Mouse (Mus musculus) forebrain, embryonic 16.5 days (tissue): ENCODE data around the gene Fes. TPM values are rescaled to one million over a fixed set of nuclear protein-coding genes. Genes with fewer than 3 reads are reported as not detected.

Experiments used
- ATAC-seq: fragments of 200-750 bp; cut with Nextera tagmentation; 2 replicates; pipeline ENCODE4 v1.8.0; 2017; ENCODE audit warnings: mild to moderate bottlenecking, moderate library complexity
- H3K27ac ChIP-seq: fragments of 300-500 bp; sonication (generic); 2 replicates; pipeline ENCODE4 v1.5.1; 2014; ENCODE audit warnings: low read length, control low read depth
- H3K27me3 ChIP-seq: fragments of 300-500 bp; sonication (generic); replicated peaks from 2 replicates; pipeline ENCODE4 v1.6.1; 2014; ENCODE audit warnings: low read length; ENCODE audit not compliant: control insufficient read depth, insufficient read depth
- H3K36me3 ChIP-seq: fragments of 300-500 bp; sonication (generic); 2 replicates; pipeline ENCODE4 v1.6.1; 2014; ENCODE audit not compliant: control insufficient read depth, insufficient read depth
- H3K4me1 ChIP-seq: fragments of 300-500 bp; sonication (generic); replicated peaks from 2 replicates; pipeline ENCODE4 v1.6.1; 2014; ENCODE audit warnings: low read length; ENCODE audit not compliant: control insufficient read depth, insufficient read depth
- H3K4me2 ChIP-seq: fragments of 300-500 bp; sonication (generic); 2 replicates; pipeline ENCODE4 v1.6.1; 2014; ENCODE audit warnings: mild to moderate bottlenecking, low read length, control low read depth
- H3K4me3 ChIP-seq: fragments of 300-500 bp; sonication (generic); replicated peaks from 2 replicates; pipeline ENCODE4 v1.5.1; 2014; ENCODE audit warnings: mild to moderate bottlenecking, low read length, control low read depth
- H3K9ac ChIP-seq: fragments of 300-500 bp; sonication (generic); replicated peaks from 2 replicates; pipeline ENCODE4 v1.6.1; 2014; ENCODE audit warnings: low read depth, low read length, control low read depth
- H3K9me3 ChIP-seq: fragments of 300-500 bp; sonication (generic); 2 replicates; pipeline ENCODE4 v1.6.1; 2016; ENCODE audit warnings: low read length; ENCODE audit not compliant: control insufficient read depth
- WGBS: fragments of 180-500 bp; shearing (Covaris S2); extraction: QIAGEN DNeasy Blood & Tissue Kit; methylation state at CpG from one replicate; pipeline ENCODE4 v1.1.7; 2014; 5-methylcytosine and 5-hydroxymethylcytosine counted together
- polyA plus RNA-seq: library from polyadenylated mRNA; unstranded; fragments of >200 nt; fragmentation: Nextera tagmentation; extraction: Ambion mirVana; gene quantifications from 2 replicates; pipeline ENCODE4 v1.2.1, GENCODE M21; 2015

Fes gene
- polyA plus RNA-seq, 1 experiment from 2014 or later = 2.8 TPM

GRCm38 (mm10) chr7:80367232-80367631 is 20.5 kb downstream of the Fes start:
- H3K36me3 ChIP-seq = peaks cover 32% of the 10 kb centered on the region
- ATAC-seq = no peak
- no peaks in the 10 kb centered on the region for H3K9me3 ChIP-seq
- no peak overlapping the region for H3K4me3 ChIP-seq
- no peak overlapping the region for H3K27ac ChIP-seq
- H3K4me1 ChIP-seq = peaks cover 19% of the 10 kb centered on the region
- no peak overlapping the region for H3K4me2 ChIP-seq
- WGBS = 95% methylated on average over 7 of the region's 7 CpGs
- H3K9ac ChIP-seq = no peak overlapping the region
- H3K27me3 ChIP-seq = no peaks in the 10 kb centered on the region

DNA sequence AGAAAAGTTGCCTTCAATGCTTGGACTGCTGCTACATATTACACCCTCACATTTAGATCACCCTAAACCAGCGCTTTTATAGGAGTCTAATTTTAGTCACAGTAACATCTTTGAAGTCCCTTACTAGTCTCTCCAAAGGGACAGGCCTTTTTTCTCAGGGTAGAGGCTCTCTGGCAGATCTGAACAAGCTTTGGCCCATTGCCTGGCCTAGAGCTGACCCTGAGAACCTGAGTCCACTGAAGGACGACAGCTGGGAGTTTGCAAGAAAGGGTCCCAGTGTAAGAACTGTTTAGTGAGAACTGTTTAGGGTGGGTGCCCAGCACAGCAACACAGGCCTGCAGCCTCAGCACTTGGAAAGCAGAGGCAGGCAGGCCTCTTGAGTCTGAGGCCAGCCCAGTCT is 22.0 kb downstream of the Fes start:
- H3K36me3 ChIP-seq = peaks cover 34% of the 10 kb centered on the region
- H3K4me2 ChIP-seq = no peak overlapping the region
- no peak for ATAC-seq
- no peaks in the 10 kb centered on the region for H3K27me3 ChIP-seq
- no peak overlapping the region for H3K27ac ChIP-seq
- H3K9ac ChIP-seq = no peak overlapping the region
- H3K9me3 ChIP-seq = no peaks in the 10 kb centered on the region
- no peak overlapping the region for H3K4me3 ChIP-seq
- WGBS = 93% methylated on average over 2 of the region's 2 CpGs
- peaks cover 16% of the 10 kb centered on the region for H3K4me1 ChIP-seq

DNA sequence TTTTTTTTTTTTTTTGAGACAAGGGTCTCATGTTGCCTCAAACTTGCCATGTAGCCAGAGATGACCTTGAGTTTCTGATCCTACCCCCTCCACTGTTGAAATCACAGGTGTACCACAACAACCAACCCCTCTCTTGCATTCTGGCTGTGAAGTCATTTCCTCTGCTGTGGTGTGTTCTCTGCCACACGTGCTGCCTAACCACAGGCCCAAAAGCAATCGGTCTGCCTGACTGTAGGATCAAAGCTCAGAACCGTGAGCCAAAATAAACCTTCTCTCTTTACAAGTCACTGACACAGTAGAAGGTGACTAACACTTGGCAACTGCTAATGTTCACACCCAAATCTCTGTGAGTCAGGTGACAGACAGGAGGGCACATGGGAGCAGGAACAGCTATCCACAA is 27.3 kb downstream of the Fes start:
- Histone ChIP-seq H3K27me3 (no peaks in the 10 kb centered on the region), H3K27ac (no peak overlapping the region), H3K4me2 (no peak overlapping the region), H3K4me1 (no peaks in the 10 kb centered on the region; the same call in 1 of the 2 replicates), H3K36me3 (peaks cover 21% of the 10 kb centered on the region), H3K4me3 (no peak overlapping the region), H3K9ac (no peak overlapping the region), H3K9me3 (no peaks in the 10 kb centered on the region)
- WGBS = 76% methylated on average over 3 of the region's 3 CpGs
- ATAC-seq = no peak

DNA sequence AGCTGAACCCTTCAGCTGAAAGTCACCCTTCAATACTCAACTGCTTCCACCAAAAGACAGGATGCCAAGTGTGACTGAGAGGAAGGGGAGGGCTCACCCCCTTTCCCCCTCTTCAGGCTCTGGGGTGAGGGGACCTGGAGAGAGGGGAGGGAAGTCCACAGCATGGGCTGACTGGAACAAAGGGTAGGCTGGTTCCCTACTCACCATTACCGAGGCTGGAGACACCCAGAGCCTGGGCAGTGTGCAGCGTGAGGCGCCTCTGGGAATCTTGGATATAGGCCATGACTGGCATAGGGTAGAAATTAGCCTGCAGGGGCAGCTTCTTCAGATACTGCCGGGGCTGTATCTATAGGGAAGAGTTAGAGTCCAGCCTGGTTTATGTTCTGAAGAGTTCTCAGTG is 29.7 kb downstream of the Fes start:
- no peak for ATAC-seq
- no peaks in the 10 kb centered on the region for H3K9me3 ChIP-seq
- no peaks in the 10 kb centered on the region; the same call in 1 of the 2 replicates for H3K4me1 ChIP-seq
- H3K4me3 ChIP-seq = no peak overlapping the region
- no peak overlapping the region for H3K27ac ChIP-seq
- H3K4me2 ChIP-seq = no peak overlapping the region
- no peaks in the 10 kb centered on the region for H3K27me3 ChIP-seq
- H3K36me3 ChIP-seq = peaks cover 14% of the 10 kb centered on the region
- H3K9ac ChIP-seq = no peak overlapping the region
- 37% methylated on average over 4 of the region's 4 CpGs for WGBS

DNA sequence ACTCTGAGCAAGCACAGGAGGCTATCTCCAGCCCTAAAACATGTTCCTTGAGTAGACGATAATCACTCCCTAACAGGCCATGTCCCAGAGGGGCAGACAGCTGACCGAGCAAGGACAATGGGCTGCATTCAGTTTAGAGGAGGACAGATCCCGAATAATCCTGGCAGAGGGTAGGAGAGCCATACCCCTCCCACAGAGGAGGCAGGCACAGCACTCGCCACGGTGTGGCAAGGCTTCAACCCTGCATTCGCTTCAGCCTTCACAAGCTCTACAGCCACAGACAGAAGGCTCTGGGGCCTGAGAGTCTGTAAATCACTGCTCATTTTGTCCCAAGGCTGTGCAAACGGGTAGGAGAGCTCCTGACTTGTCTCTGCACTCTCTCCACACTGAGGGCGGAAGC is 30.6 kb downstream of the Fes start:
- 0 out of 2 replicates have a peak, but pooled peaks have one; percentile 40 for ATAC-seq
- Histone ChIP-seq H3K27me3 (no peaks in the 10 kb centered on the region), H3K4me1 (no peaks in the 10 kb centered on the region; the same call in 1 of the 2 replicates), H3K36me3 (peaks cover 18% of the 10 kb centered on the region), H3K27ac (no peak overlapping the region; the same call in 1 of the 2 replicates), H3K4me3 (no peak overlapping the region), H3K4me2 (no peak overlapping the region), H3K9ac (no peak overlapping the region), H3K9me3 (no peaks in the 10 kb centered on the region)
- WGBS = 18% methylated on average over 8 of the region's 8 CpGs

- no peaks in the 10 kb centered on the region; the same call in 1 of the 2 replicates for H3K4me1 ChIP-seq
- no peaks in the 10 kb centered on the region for H3K9me3 ChIP-seq
- no peak for ATAC-seq
- no peaks in the 10 kb centered on the region for H3K27me3 ChIP-seq
- H3K9ac ChIP-seq = no peak overlapping the region
- H3K27ac ChIP-seq = no peak overlapping the region
- H3K4me3 ChIP-seq = no peak overlapping the region
- no peak overlapping the region for H3K4me2 ChIP-seq
- 88% methylated on average over 13 of the region's 13 CpGs for WGBS
- peaks cover 20% of the 10 kb centered on the region for H3K36me3 ChIP-seq
Observed at GRCm38 (mm10) chr7:80356351-80356750, 31.4 kb downstream of the Fes start.

- Histone ChIP-seq H3K4me1 (no peaks in the 10 kb centered on the region; the same call in 1 of the 2 replicates), H3K27me3 (no peaks in the 10 kb centered on the region), H3K36me3 (peaks cover 22% of the 10 kb centered on the region), H3K4me3 (no peak overlapping the region), H3K27ac (no peak overlapping the region), H3K4me2 (no peak overlapping the region), H3K9me3 (no peaks in the 10 kb centered on the region), H3K9ac (no peak overlapping the region)
- ATAC-seq = no peak
- WGBS = 93% methylated on average over 8 of the region's 8 CpGs
Observed at GRCm38 (mm10) chr7:80352920-80353319, 34.8 kb downstream of the Fes start.

DNA sequence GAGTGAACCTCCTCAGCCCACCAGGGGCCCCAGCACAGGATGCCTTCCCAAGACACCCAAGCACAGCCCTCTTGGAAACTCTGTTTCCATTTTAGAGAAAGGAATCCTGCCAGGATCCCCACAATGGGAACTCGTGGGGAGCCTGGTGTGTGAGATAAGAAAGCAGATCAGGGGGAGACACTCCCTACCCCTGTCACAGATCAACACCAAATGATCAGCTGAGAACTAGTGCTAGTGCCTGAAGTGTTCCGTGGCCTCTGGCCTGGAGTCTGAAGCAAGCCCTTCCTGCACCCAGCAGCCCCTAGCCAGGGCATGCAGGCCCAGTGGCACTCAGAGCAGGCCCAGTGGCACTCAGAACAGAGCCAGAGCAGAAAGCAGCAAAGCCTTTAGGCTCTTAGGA is 36.9 kb downstream of the Fes start:
- Histone ChIP-seq H3K36me3 (peaks cover 22% of the 10 kb centered on the region), H3K4me1 (no peaks in the 10 kb centered on the region), H3K27me3 (no peaks in the 10 kb centered on the region), H3K9me3 (no peaks in the 10 kb centered on the region), H3K4me3 (no peak overlapping the region), H3K4me2 (no peak overlapping the region), H3K27ac (no peak overlapping the region), H3K9ac (no peak overlapping the region)
- 71% methylated on average over 2 of the region's 2 CpGs for WGBS
- ATAC-seq = no peak

DNA sequence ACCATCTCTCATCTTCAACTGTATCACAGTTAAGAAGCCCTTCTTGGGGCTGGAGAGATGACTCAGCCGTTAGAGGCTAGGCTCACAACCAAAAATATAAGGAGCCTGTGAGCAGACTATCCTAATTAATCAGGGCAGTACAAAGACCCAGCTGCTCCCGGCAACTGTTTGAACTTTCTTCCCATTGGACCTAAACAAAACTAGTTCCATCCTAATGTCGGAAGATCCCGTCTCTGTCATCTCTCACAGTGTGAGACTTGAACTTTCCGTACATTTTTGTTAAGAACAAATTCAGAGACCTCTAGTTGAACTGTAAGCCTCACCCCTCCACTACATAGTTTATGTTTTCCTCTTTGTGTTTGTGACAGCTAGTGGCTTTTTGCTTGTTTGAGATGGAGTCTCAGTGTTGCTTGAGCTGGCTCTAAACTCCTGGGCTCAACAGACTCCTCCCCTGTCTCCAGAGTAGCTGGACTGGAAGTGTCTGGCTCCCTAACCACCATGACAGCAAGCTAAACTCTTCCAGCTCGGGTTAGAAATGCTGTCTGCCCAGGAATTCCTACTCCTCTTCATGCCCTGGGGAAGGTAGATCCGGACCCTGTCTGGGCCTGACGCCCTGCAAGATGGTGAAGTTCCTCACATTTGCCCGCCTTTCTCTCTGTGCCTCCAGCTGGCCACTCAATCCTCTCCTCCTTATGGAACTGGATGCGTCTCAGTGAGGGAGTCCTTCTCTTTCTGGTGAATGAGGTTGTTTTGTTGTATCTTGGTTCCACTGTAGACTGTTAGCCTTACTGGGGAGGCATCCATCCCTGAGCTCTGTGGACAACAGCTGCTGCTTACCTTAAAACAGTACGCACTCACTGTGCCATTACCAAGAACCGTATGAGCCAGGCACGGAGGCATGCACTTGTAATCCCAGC is 39.8 kb downstream of the Fes start:
- H3K27me3 ChIP-seq = no peaks in the 10 kb centered on the region
- no peak for ATAC-seq
- no peak overlapping the region for H3K4me3 ChIP-seq
- no peaks in the 10 kb centered on the region for H3K9me3 ChIP-seq
- H3K4me2 ChIP-seq = no peak overlapping the region
- H3K9ac ChIP-seq = no peak overlapping the region
- H3K4me1 ChIP-seq = peaks cover 7% of the 10 kb centered on the region
- H3K36me3 ChIP-seq = peaks cover 16% of the 10 kb centered on the region
- no peak overlapping the region for H3K27ac ChIP-seq
- WGBS = 63% methylated on average over 13 of the region's 13 CpGs
